Mouse (Mus musculus) liver, embryonic 14.5 days (tissue): ENCODE measurements around the gene Epb41l4b. TPM values are rescaled to one million over a fixed set of nuclear protein-coding genes. Genes with fewer than 3 reads are reported as not detected.

ENCODE experiments used
- ATAC-seq: fragments of 200-750 bp; cut with Nextera tagmentation; 2 replicates; pipeline ENCODE4 v1.8.0; 2017; ENCODE audit warnings: moderate number of reproducible peaks, mild to moderate bottlenecking, moderate library complexity; ENCODE audit not compliant: insufficient read depth
- DNase-seq, 3 experiments: peaks; one replicate each; pipeline ENCODE4 v3.0.0-alpha.2; 2012 to 2013; ENCODE audit warnings: low read depth in 3 of 3, low spot score in 3 of 3
- H3K27ac ChIP-seq: fragments of 300-500 bp; sonication (generic); 2 replicates; pipeline ENCODE4 v1.5.1; 2014; ENCODE audit warnings: moderate library complexity, mild to moderate bottlenecking, control low read depth, inconsistent platforms
- H3K27me3 ChIP-seq: fragments of 300-500 bp; sonication (generic); 2 replicates; pipeline ENCODE4 v1.6.1; 2014; ENCODE audit warnings: mild to moderate bottlenecking, low read length, moderate library complexity; ENCODE audit not compliant: control insufficient read depth, insufficient read depth
- H3K36me3 ChIP-seq: fragments of 300-500 bp; sonication (generic); replicated peaks from 2 replicates; pipeline ENCODE4 v1.6.1; 2014; ENCODE audit warnings: low read depth; ENCODE audit not compliant: control insufficient read depth, insufficient read depth
- H3K4me1 ChIP-seq, 2 experiments: fragments of 200-500 bp in 1 of 2; fragments of 300-500 bp in 1 of 2; sonication (generic) in 1 of 2; replicated peaks; 2 replicates each; pipeline ENCODE4 v1.6.1; 2012 to 2014; ENCODE audit warnings: antibody characterized with exemption in 1 of 2, inconsistent platforms in 1 of 2, low read length in 1 of 2; ENCODE audit not compliant: control insufficient read depth in 2 of 2, insufficient read depth in 2 of 2
- H3K4me2 ChIP-seq: fragments of 300-500 bp; sonication (generic); 2 replicates; pipeline ENCODE4 v1.6.1; 2014; ENCODE audit warnings: low read depth, mild to moderate bottlenecking, control low read depth, moderate library complexity
- H3K4me3 ChIP-seq, 2 experiments: fragments of 200-500 bp in 1 of 2; fragments of 300-500 bp in 1 of 2; sonication (generic) in 1 of 2; 2 replicates each; pipeline ENCODE4 v1.5.1; 2012 to 2014; ENCODE audit warnings: low read depth in 2 of 2, low read length in 2 of 2, mild to moderate bottlenecking in 2 of 2, control low read depth in 1 of 2, inconsistent platforms in 1 of 2, moderate library complexity in 1 of 2; ENCODE audit not compliant: insufficient read depth in 1 of 2
- H3K9ac ChIP-seq: fragments of 300-500 bp; sonication (generic); replicated peaks from 2 replicates; pipeline ENCODE4 v1.6.1; 2014; ENCODE audit warnings: mild to moderate bottlenecking, control low read depth, moderate library complexity
- H3K9me3 ChIP-seq: fragments of 300-500 bp; sonication (generic); 2 replicates; pipeline ENCODE4 v1.6.1; 2016; ENCODE audit warnings: low read length, mixed read lengths; ENCODE audit not compliant: control insufficient read depth
- CTCF ChIP-seq: IDR thresholded peaks from 2 replicates; pipeline ENCODE4 v1.5.1; 2016; ENCODE audit warnings: antibody characterized with exemption, low read depth, control low read depth
- EP300 ChIP-seq: IDR thresholded peaks from 2 replicates; pipeline ENCODE4 v1.6.1; 2016; ENCODE audit warnings: antibody characterized with exemption, low read depth
- WGBS: fragments of 180-500 bp; shearing (Covaris S2); extraction: QIAGEN DNeasy Blood & Tissue Kit; methylation state at CpG from one replicate; pipeline ENCODE4 v1.1.7; 2014; ENCODE audit not compliant: insufficient replicate concordance; 5-methylcytosine and 5-hydroxymethylcytosine counted together
- polyA plus RNA-seq, 2 experiments: library from polyadenylated mRNA; depleted of rRNA in 1 of 2; stranded (reverse) in 1 of 2; unstranded in 1 of 2; fragments of >200 nt; fragmentation: Nextera tagmentation in 1 of 2; extraction: Ambion mirVana in 1 of 2; gene quantifications; 2 replicates each; pipeline versions ENCODE4 v1.2.1 to v1.2.3; 2012 to 2014

The Epb41l4b gene
- polyA plus RNA-seq, 2 experiments, result 2.1 to 2.2 TPM

DNA sequence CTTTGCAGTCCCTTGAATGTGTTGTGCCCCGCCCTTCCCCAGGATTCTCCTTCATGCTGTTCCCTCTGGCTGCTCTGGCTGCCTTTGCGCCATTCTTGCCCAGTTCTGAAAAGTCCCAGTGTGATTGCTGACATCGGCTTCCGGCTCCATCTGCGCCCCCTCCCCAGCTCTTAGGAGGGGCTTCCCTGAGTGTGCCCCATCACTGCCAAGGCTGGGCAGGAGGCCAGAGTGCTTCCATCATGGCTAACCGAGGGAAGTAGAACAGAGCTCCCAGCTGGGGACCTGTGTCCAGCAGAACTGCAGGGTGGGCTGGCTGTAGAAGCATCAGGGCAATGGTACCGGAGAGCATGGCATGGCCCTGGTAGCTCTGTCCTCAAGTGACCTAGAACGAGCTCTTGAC lies 138.2 kb downstream of the Epb41l4b start:
- Histone ChIP-seq H3K9me3 (no peaks in the 10 kb centered on the region), H3K36me3 (no peaks in the 10 kb centered on the region), H3K27me3 (no peaks in the 10 kb centered on the region), H3K4me2 (no peak overlapping the region), H3K9ac (no peak overlapping the region), H3K4me3 (no peak overlapping the region), H3K4me1 (no peaks in the 10 kb centered on the region), H3K27ac (no peak overlapping the region)
- 61% methylated on average over 8 of the region's 8 CpGs for WGBS
- no peak for ATAC-seq
- no peak for TF ChIP-seq EP300
- no peak for TF ChIP-seq CTCF
- DNase-seq, result no peak

DNA sequence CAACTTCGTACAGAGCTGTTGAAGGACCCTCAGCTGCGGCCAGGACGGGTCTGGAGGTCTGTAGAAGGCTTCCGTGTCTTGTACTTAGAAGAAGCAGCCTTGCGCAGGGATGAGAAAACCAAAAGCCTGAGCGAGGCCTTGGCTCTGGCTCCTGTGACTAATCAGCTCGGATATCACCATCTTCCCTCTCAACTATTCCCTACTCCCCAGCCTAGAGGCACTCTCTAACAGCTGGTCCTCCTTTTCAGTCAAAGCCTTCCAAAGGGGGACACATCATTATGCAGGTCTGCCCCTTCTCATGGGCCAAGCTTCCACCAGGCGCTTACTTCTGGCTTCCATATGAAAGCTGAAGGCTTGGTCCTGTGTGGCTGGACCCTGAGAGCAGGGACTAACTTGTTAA lies 139.4 kb downstream of the Epb41l4b start:
- TF ChIP-seq CTCF (no peak), EP300 (no peak)
- ATAC-seq, result no peak
- Histone ChIP-seq H3K4me3 (no peak overlapping the region), H3K9me3 (no peaks in the 10 kb centered on the region), H3K27me3 (no peaks in the 10 kb centered on the region), H3K9ac (no peak overlapping the region), H3K4me1 (no peaks in the 10 kb centered on the region), H3K4me2 (no peak overlapping the region), H3K27ac (no peak overlapping the region), H3K36me3 (no peaks in the 10 kb centered on the region)
- WGBS, result 71% methylated on average over 8 of the region's 8 CpGs
- DNase-seq, result no peak

GRCm38 (mm10) chr4:57002751-57003150 lies 140.5 kb downstream of the Epb41l4b start:
- DNase-seq (no peak), ATAC-seq (no peak)
- no peak overlapping the region for H3K27ac ChIP-seq
- no peaks in the 10 kb centered on the region for H3K36me3 ChIP-seq
- no peak overlapping the region for H3K9ac ChIP-seq
- no peaks in the 10 kb centered on the region for H3K4me1 ChIP-seq
- 59% methylated on average over 3 of the region's 3 CpGs for WGBS
- H3K9me3 ChIP-seq, result no peaks in the 10 kb centered on the region
- no peak overlapping the region for H3K4me2 ChIP-seq
- no peak overlapping the region for H3K4me3 ChIP-seq
- no peaks in the 10 kb centered on the region for H3K27me3 ChIP-seq
- no peak for TF ChIP-seq EP300
- TF ChIP-seq CTCF, result no peak

GRCm38 (mm10) chr4:57001437-57001836 lies 141.8 kb downstream of the Epb41l4b start:
- TF ChIP-seq CTCF, result no peak
- no peak for TF ChIP-seq EP300
- Histone ChIP-seq H3K4me1 (no peaks in the 10 kb centered on the region), H3K9me3 (no peaks in the 10 kb centered on the region), H3K4me2 (no peak overlapping the region), H3K4me3 (no peak overlapping the region), H3K9ac (no peak overlapping the region), H3K27me3 (no peaks in the 10 kb centered on the region), H3K27ac (no peak overlapping the region), H3K36me3 (no peaks in the 10 kb centered on the region)
- ATAC-seq, result no peak
- DNase-seq, result no peak
- WGBS, result 63% methylated on average over 2 of the region's 2 CpGs

- H3K36me3 ChIP-seq, result no peaks in the 10 kb centered on the region
- ATAC-seq (no peak), DNase-seq (no peak)
- no peaks in the 10 kb centered on the region for H3K4me1 ChIP-seq
- peaks cover 29% of the 10 kb centered on the region for H3K27me3 ChIP-seq
- H3K27ac ChIP-seq, result no peak overlapping the region
- no peaks in the 10 kb centered on the region for H3K9me3 ChIP-seq
- 49% methylated on average over 7 of the region's 7 CpGs for WGBS
- H3K4me3 ChIP-seq, result no peak overlapping the region
- H3K9ac ChIP-seq, result no peak overlapping the region
- H3K4me2 ChIP-seq, result no peak overlapping the region
- TF ChIP-seq EP300 (no peak), CTCF (no peak)
These were observed 149.9 kb downstream of the Epb41l4b start for GRCm38 (mm10) chr4:56993331-56993730.

- Histone ChIP-seq H3K4me1 (no peaks in the 10 kb centered on the region), H3K9me3 (no peaks in the 10 kb centered on the region), H3K27ac (no peak overlapping the region), H3K9ac (no peak overlapping the region), H3K4me3 (no peak overlapping the region), H3K4me2 (no peak overlapping the region), H3K36me3 (no peaks in the 10 kb centered on the region), H3K27me3 (peaks cover 29% of the 10 kb centered on the region)
- ATAC-seq, result no peak
- DNase-seq, result no peak
- WGBS, result 47% methylated on average over 2 of the region's 2 CpGs
- TF ChIP-seq CTCF (no peak), EP300 (no peak)
These were observed 151.3 kb downstream of the Epb41l4b start for GRCm38 (mm10) chr4:56991951-56992350.
